Mouse (Mus musculus): ENCODE measurements at regions not wholly inside any gene's neighbourhood (a gene's known extent, or its start where the extent isn't known, plus 50 kb on each side); places are given as distances from the start of the nearest gene placed in this dataset.

- no peak for DNase-seq
- intact Hi-C loops (cut with DNase I) = no loop called here
These were observed 184.7 kb upstream of the Nckap5 start for GRCm38 (mm10) chr1:127015042-127015893.

- intact Hi-C loops (cut with DNase I) = no loop called here
- no peak for DNase-seq
These were observed 181.3 kb upstream of the Nckap5 start for GRCm38 (mm10) chr1:127011901-127012300.

- no peak for DNase-seq
- intact Hi-C loops (cut with DNase I) = no loop called here
These were observed 179.1 kb upstream of the Nckap5 start for GRCm38 (mm10) chr1:127009699-127010098.

- no peak for DNase-seq
- intact Hi-C loops (cut with DNase I) = no loop called here
These were observed 171.1 kb upstream of the Nckap5 start for GRCm38 (mm10) chr1:127001700-127002099.

GRCm38 (mm10) chr1:126993061-126993640 is 162.6 kb upstream of the Nckap5 start:
- DNase-seq = no peak
- intact Hi-C loops (cut with DNase I) = loop anchor here (2.0 kb wide), 1 partner anchor 64 kb away; no protein-coding TSS in a partner anchor

- intact Hi-C loops (cut with DNase I) = loop anchor here (2.0 kb wide), 1 partner anchor 64 kb away; no protein-coding TSS in a partner anchor
- DNase-seq = no peak
These were observed 161.8 kb upstream of the Nckap5 start for GRCm38 (mm10) chr1:126992441-126992840.

GRCm38 (mm10) chr1:126982805-126983204 is 152.2 kb upstream of the Nckap5 start:
- intact Hi-C loops (cut with DNase I) = no loop called here
- no peak for DNase-seq

- intact Hi-C loops (cut with DNase I) = no loop called here
- no peak for DNase-seq
These were observed 149.7 kb upstream of the Nckap5 start for GRCm38 (mm10) chr1:126980311-126980710.

GRCm38 (mm10) chr1:126973871-126974270 is 143.3 kb upstream of the Nckap5 start:
- DNase-seq = no peak
- intact Hi-C loops (cut with DNase I) = no loop called here

- intact Hi-C loops (cut with DNase I) = no loop called here
- DNase-seq = no peak
These were observed 141.3 kb upstream of the Nckap5 start for GRCm38 (mm10) chr1:126971777-126972421.

- no peak for DNase-seq
- intact Hi-C loops (cut with DNase I) = no loop called here
These were observed 140.5 kb upstream of the Nckap5 start for GRCm38 (mm10) chr1:126971118-126971517.

GRCm38 (mm10) chr1:126966394-126966793 is 135.8 kb upstream of the Nckap5 start:
- intact Hi-C loops (cut with DNase I) = no loop called here

GRCm38 (mm10) chr1:126955839-126956720 is 125.5 kb upstream of the Nckap5 start:
- intact Hi-C loops (cut with DNase I) = no loop called here
- no peak for DNase-seq

More at GRCm38 (mm10) chr1:126966394-126966793, 135.8 kb upstream of the Nckap5 start:
- DNase-seq = no peak

GRCm38 (mm10) chr1:126947860-126948259 is 117.3 kb upstream of the Nckap5 start:
- intact Hi-C loops (cut with DNase I) = no loop called here
- no peak for DNase-seq

GRCm38 (mm10) chr1:126932658-126933057 is 102.1 kb upstream of the Nckap5 start:
- no peak for DNase-seq
- intact Hi-C loops (cut with DNase I) = loop anchor here (2.0 to 5.0 kb wide), 2 partner anchors 1144 to 1325 kb away; no protein-coding TSS in a partner anchor

- peak; percentile 60 to 70 for DNase-seq
- intact Hi-C loops (cut with DNase I) = loop anchor here (2.0 to 5.0 kb wide), 2 partner anchors 1143 to 1324 kb away; no protein-coding TSS in a partner anchor
These were observed 101.2 kb upstream of the Nckap5 start for GRCm38 (mm10) chr1:126931754-126932153.

GRCm38 (mm10) chr1:126931093-126931492 is 100.5 kb upstream of the Nckap5 start:
- intact Hi-C loops (cut with DNase I) = loop anchor here (5.0 kb wide), 1 partner anchor 1324 kb away; no protein-coding TSS in a partner anchor
- no peak for DNase-seq

GRCm38 (mm10) chr1:126930611-126931010 is 100.0 kb upstream of the Nckap5 start:
- intact Hi-C loops (cut with DNase I) = loop anchor here (5.0 kb wide), 1 partner anchor 1323 kb away; no protein-coding TSS in a partner anchor
- no peak for DNase-seq

- intact Hi-C loops (cut with DNase I) = loop anchor here (2.0 to 10.0 kb wide), 3 partner anchors 63 to 1322 kb away; no protein-coding TSS in a partner anchor
- DNase-seq = no peak
These were observed 99.1 kb upstream of the Nckap5 start for GRCm38 (mm10) chr1:126929666-126930065.

- intact Hi-C loops (cut with DNase I) = loop anchor here (2.0 to 10.0 kb wide), 2 partner anchors 65 to 493 kb away; no protein-coding TSS in a partner anchor
- DNase-seq = no peak
These were observed 97.6 kb upstream of the Nckap5 start for GRCm38 (mm10) chr1:126928186-126928585.
